Mouse (Mus musculus) spleen, adult 18-20 months (tissue): ENCODE results near the gene Usp12.

Experiments used
- DNase-seq, 2 experiments: peaks; one replicate each; pipeline ENCODE4 v3.0.0; 2022; ENCODE audit warnings: mixed read lengths in 2 of 2

Gene Usp12

GRCm38 (mm10) chr5:146794853-146795252, at the start of gene Usp12:
Usp12 (minus strand) TSS chr5:146795006.
- peak; percentile 99 to 100 for DNase-seq

- DNase-seq = no peak
Measured at GRCm38 (mm10) chr5:146844301-146844941, 49.6 kb upstream of the Usp12 start.

GRCm38 (mm10) chr5:146841996-146842395, 47.2 kb upstream of the Usp12 start:
- no peak for DNase-seq

- DNase-seq = no peak
Measured at GRCm38 (mm10) chr5:146841301-146841700, 46.5 kb upstream of the Usp12 start.

- DNase-seq = no peak
Measured at GRCm38 (mm10) chr5:146840422-146840821, 45.6 kb upstream of the Usp12 start.

- DNase-seq = no peak
Measured at GRCm38 (mm10) chr5:146839760-146840159, 45.0 kb upstream of the Usp12 start.

GRCm38 (mm10) chr5:146838836-146839648, 44.2 kb upstream of the Usp12 start:
- no peak for DNase-seq

- no peak for DNase-seq
Measured at GRCm38 (mm10) chr5:146837967-146838720, 43.3 kb upstream of the Usp12 start.

- no peak for DNase-seq
Measured at GRCm38 (mm10) chr5:146834959-146835358, 40.2 kb upstream of the Usp12 start.

GRCm38 (mm10) chr5:146833673-146834201, 38.9 kb upstream of the Usp12 start:
- DNase-seq = no peak

- DNase-seq = peak; percentile 88 to 93
Measured at GRCm38 (mm10) chr5:146832769-146833448, 38.1 kb upstream of the Usp12 start, which contains the start of gene Rpl21. Rpl21 (plus strand) TSS chr5:146832890.

GRCm38 (mm10) chr5:146832435-146832768, 37.6 kb upstream of the Usp12 start:
- no peak for DNase-seq

GRCm38 (mm10) chr5:146829528-146829927, 34.7 kb upstream of the Usp12 start:
- peak; percentile 33 to 37 for DNase-seq

- DNase-seq = no peak
Measured at GRCm38 (mm10) chr5:146823005-146823404, 28.2 kb upstream of the Usp12 start.

- DNase-seq = no peak
Measured at GRCm38 (mm10) chr5:146818906-146819623, 24.3 kb upstream of the Usp12 start.

GRCm38 (mm10) chr5:146817583-146817982, 22.8 kb upstream of the Usp12 start:
- no peak for DNase-seq

- DNase-seq = no peak
Measured at GRCm38 (mm10) chr5:146815394-146815793, 20.6 kb upstream of the Usp12 start.

- no peak for DNase-seq
Measured at GRCm38 (mm10) chr5:146813421-146813820, 18.6 kb upstream of the Usp12 start.

GRCm38 (mm10) chr5:146812866-146813265, 18.1 kb upstream of the Usp12 start:
- DNase-seq = no peak

GRCm38 (mm10) chr5:146809951-146810350, 15.1 kb upstream of the Usp12 start:
- no peak for DNase-seq

- no peak for DNase-seq
Measured at GRCm38 (mm10) chr5:146806004-146806430, 11.2 kb upstream of the Usp12 start.

- DNase-seq = no peak
Measured at GRCm38 (mm10) chr5:146798031-146798430, 3.2 kb upstream of the Usp12 start.
